Mouse (Mus musculus) MEL (cell line): ENCODE measurements at regions not wholly inside any gene's neighbourhood (a gene's known extent, or its start where the extent isn't known, plus 50 kb on each side); places are given as distances from the start of the nearest gene placed in this dataset.

ENCODE experiments used
- DNase-seq: peaks from one replicate; pipeline ENCODE4 v3.0.0; 2011; ENCODE audit warnings: low read depth, low spot score
- H3K27ac ChIP-seq: 2 replicates; pipeline ENCODE4 v1.5.1; 2012; ENCODE audit warnings: low read depth, mild to moderate bottlenecking, control low read depth, low read length, moderate library complexity; ENCODE audit not compliant: control insufficient read depth
- H3K27me3 ChIP-seq, 2 experiments: fragments of 150-350 bp in 1 of 2; sonication (generic) in 1 of 2; 2 replicates each; pipeline ENCODE4 v1.6.1; 2012; ENCODE audit warnings: low read length in 2 of 2, mild to moderate bottlenecking in 2 of 2, improper control_type of control experiment in 1 of 2, moderate library complexity in 1 of 2; ENCODE audit not compliant: insufficient read depth in 2 of 2, control insufficient read depth in 1 of 2
- H3K36me3 ChIP-seq, 2 experiments: 2 replicates each; pipeline ENCODE4 v1.6.1; 2012 to 2014; ENCODE audit warnings: low read length in 2 of 2, improper control_type of control experiment in 1 of 2, inconsistent platforms in 1 of 2, mild to moderate bottlenecking in 1 of 2; ENCODE audit not compliant: insufficient read depth in 2 of 2, control insufficient read depth in 1 of 2
- H3K4me1 ChIP-seq, 2 experiments: fragments of 150-350 bp in 1 of 2; sonication (generic) in 1 of 2; 2 replicates each; pipeline ENCODE4 v1.6.1; 2012; ENCODE audit warnings: low read length in 2 of 2, improper control_type of control experiment in 1 of 2, mild to moderate bottlenecking in 1 of 2; ENCODE audit not compliant: insufficient read depth in 2 of 2, control insufficient read depth in 1 of 2
- H3K4me3 ChIP-seq, 2 experiments: fragments of 150-350 bp in 1 of 2; sonication (generic) in 1 of 2; 2 replicates each; pipeline ENCODE4 v1.5.1; 2012; ENCODE audit warnings: low read depth in 2 of 2, low read length in 2 of 2, mild to moderate bottlenecking in 2 of 2, moderate library complexity in 2 of 2, control low read depth in 1 of 2, improper control_type of control experiment in 1 of 2; ENCODE audit not compliant: control insufficient read depth in 1 of 2, insufficient read depth in 1 of 2
- H3K79me2 ChIP-seq: 2 replicates; pipeline ENCODE4 v1.6.1; 2012; ENCODE audit warnings: mild to moderate bottlenecking, low read length, moderate library complexity; ENCODE audit not compliant: control insufficient read depth, poor library complexity, insufficient read depth
- H3K9ac ChIP-seq: 2 replicates; pipeline ENCODE4 v1.6.1; 2012; ENCODE audit warnings: low read depth, mild to moderate bottlenecking, control low read depth, low read length, moderate library complexity; ENCODE audit not compliant: control insufficient read depth, poor library complexity, severe bottlenecking
- H3K9me3 ChIP-seq: fragments of 150-350 bp; sonication (generic); replicated peaks from 2 replicates; pipeline ENCODE4 v1.6.1; 2012; ENCODE audit warnings: mild to moderate bottlenecking, low read length, improper control_type of control experiment, moderate library complexity; ENCODE audit not compliant: insufficient read depth
- E2F4 ChIP-seq: IDR thresholded peaks from 2 replicates; pipeline ENCODE4 v1.6.1; 2011; ENCODE audit warnings: low read depth, low read length, improper control_type of control experiment, borderline replicate concordance
- GABPA ChIP-seq: IDR thresholded peaks from 2 replicates; pipeline ENCODE4 v1.6.1; 2012; ENCODE audit warnings: low read depth, mild to moderate bottlenecking, inconsistent platforms, low read length, improper control_type of control experiment, moderate library complexity
- GATA1 ChIP-seq: IDR thresholded peaks from 2 replicates; pipeline ENCODE4 v1.6.1; 2011; ENCODE audit warnings: low read depth, low read length, improper control_type of control experiment
- HCFC1 ChIP-seq: IDR thresholded peaks from 2 replicates; pipeline ENCODE4 v1.6.1; 2012; ENCODE audit warnings: low read depth, mild to moderate bottlenecking, inconsistent platforms, low read length, improper control_type of control experiment, moderate library complexity
- KAT2A ChIP-seq: conservative IDR thresholded peaks from 2 replicates; pipeline ENCODE4 v1.6.1; 2012; ENCODE audit warnings: low read depth, low read length, improper control_type of control experiment, inconsistent platforms
- MAZ ChIP-seq: IDR thresholded peaks from 2 replicates; pipeline ENCODE4 v1.6.1; 2012; ENCODE audit warnings: low read depth, mild to moderate bottlenecking, inconsistent platforms, low read length, improper control_type of control experiment
- NRF1 ChIP-seq: IDR thresholded peaks from 2 replicates; pipeline ENCODE4 v1.6.1; 2014; ENCODE audit warnings: low read depth, mild to moderate bottlenecking, inconsistent platforms, low read length, improper control_type of control experiment, moderate library complexity; ENCODE audit not compliant: poor library complexity, insufficient read depth, severe bottlenecking
- POLR2AphosphoS2 ChIP-seq: IDR thresholded peaks from 2 replicates; pipeline ENCODE4 v1.6.1; 2011; ENCODE audit warnings: low read length, improper control_type of control experiment
- SIN3A ChIP-seq: IDR thresholded peaks from 2 replicates; pipeline ENCODE4 v1.6.1; 2012; ENCODE audit warnings: low read length, improper control_type of control experiment, inconsistent platforms
- SMC3 ChIP-seq: IDR thresholded peaks from 2 replicates; pipeline ENCODE4 v1.6.1; 2011; ENCODE audit warnings: low read depth, low read length, improper control_type of control experiment
- TBP ChIP-seq: IDR thresholded peaks from 2 replicates; pipeline ENCODE4 v1.8.0; 2011; ENCODE audit warnings: low read depth, low read length, improper control_type of control experiment
- TCF12 ChIP-seq: IDR thresholded peaks from 2 replicates; pipeline ENCODE4 v1.6.1; 2014; ENCODE audit warnings: low read depth, mild to moderate bottlenecking, inconsistent platforms, low read length, improper control_type of control experiment, moderate library complexity
- UBTF ChIP-seq: IDR thresholded peaks from 2 replicates; pipeline ENCODE4 v1.6.1; 2012; ENCODE audit warnings: low read depth, mild to moderate bottlenecking, inconsistent platforms, low read length, improper control_type of control experiment, moderate library complexity, borderline replicate concordance; ENCODE audit not compliant: insufficient read depth
- USF1 ChIP-seq: IDR thresholded peaks from 2 replicates; pipeline ENCODE4 v1.6.1; 2014; ENCODE audit warnings: low read depth, mild to moderate bottlenecking, inconsistent platforms, low read length, improper control_type of control experiment, moderate library complexity
- USF2 ChIP-seq, 2 experiments: IDR thresholded peaks; 2 replicates each; pipeline ENCODE4 v1.6.1; 2011 to 2012; ENCODE audit warnings: improper control_type of control experiment in 2 of 2, low read length in 2 of 2, borderline replicate concordance in 1 of 2, inconsistent platforms in 1 of 2, low read depth in 1 of 2, mild to moderate bottlenecking in 1 of 2; ENCODE audit not compliant: insufficient read depth in 1 of 2
- ZMIZ1 ChIP-seq: IDR thresholded peaks from 2 replicates; pipeline ENCODE4 v1.6.1; 2012; ENCODE audit warnings: low read depth, mild to moderate bottlenecking, inconsistent platforms, low read length, improper control_type of control experiment, moderate library complexity
- ZNF384 ChIP-seq: IDR thresholded peaks from 2 replicates; pipeline ENCODE4 v1.6.1; 2012; ENCODE audit warnings: low read depth, mild to moderate bottlenecking, inconsistent platforms, low read length, improper control_type of control experiment

- no peak for DNase-seq
- TF ChIP-seq TBP, result no peak
- TF ChIP-seq GATA1, result no peak
- no peak for TF ChIP-seq UBTF
- TF ChIP-seq NRF1, result no peak
- no peak for TF ChIP-seq USF1
- TF ChIP-seq SMC3, result no peak
- no peak for TF ChIP-seq GABPA
- no peak for TF ChIP-seq POLR2AphosphoS2
- no peak for TF ChIP-seq E2F4
- TF ChIP-seq USF2 (IDR thresholded peaks at IDR 0.05; ENCODE audit: borderline replicate concordance in 1 of 2, insufficient read depth in 1 of 2, low read depth in 1 of 2, low read length in 2 of 2), result no peak
- no peak for TF ChIP-seq MAZ
- no peak for TF ChIP-seq SIN3A
- TF ChIP-seq HCFC1, result no peak
- TF ChIP-seq TCF12, result no peak
- TF ChIP-seq KAT2A, result no peak
- TF ChIP-seq ZMIZ1, result no peak
- TF ChIP-seq, all 39 proteins: peak for 0
- no peak overlapping the region for H3K4me3 ChIP-seq
- H3K27ac ChIP-seq, result no peak overlapping the region
- no peaks in the 10 kb centered on the region for H3K4me1 ChIP-seq
- no peaks in the 10 kb centered on the region for H3K79me2 ChIP-seq
- H3K27me3 ChIP-seq, result no peaks in the 10 kb centered on the region
- no peaks in the 10 kb centered on the region for H3K9me3 ChIP-seq
- H3K36me3 ChIP-seq, result no peaks in the 10 kb centered on the region
- H3K9ac ChIP-seq, result no peak overlapping the region
These were observed 151.4 kb downstream of the Abcc12 start for GRCm38 (mm10) chr8:86428998-86429651.

GRCm38 (mm10) chr8:86428131-86428530, 152.4 kb downstream of the Abcc12 start:
- no peak overlapping the region for H3K27ac ChIP-seq
- no peaks in the 10 kb centered on the region for H3K27me3 ChIP-seq
- no peaks in the 10 kb centered on the region for H3K79me2 ChIP-seq
- H3K4me1 ChIP-seq, result no peaks in the 10 kb centered on the region
- no peaks in the 10 kb centered on the region for H3K9me3 ChIP-seq
- H3K9ac ChIP-seq, result no peak overlapping the region
- no peak for DNase-seq
- H3K4me3 ChIP-seq, result no peak overlapping the region
- TF ChIP-seq MAZ (no peak), ZNF384 (no peak)
- no peaks in the 10 kb centered on the region for H3K36me3 ChIP-seq
